Mouse (Mus musculus) kidney, postnatal 36 days (tissue): ENCODE results near the gene Slc12a6.
A peak's percentile ranks its signal among the peaks of the same experiment; 100 is the strongest.
"Not testable (repeated sequence)": the region's sequence is repeated elsewhere in the genome, so short reads cannot be mapped to it uniquely, and the experiment has no call there.

Experiments used
- DNase-seq, 2 experiments: peaks; one replicate each; pipeline ENCODE4 v3.0.0; 2021 to 2022; ENCODE audit warnings: mixed read lengths in 2 of 2

Gene Slc12a6

GRCm38 (mm10) chr2:112264364-112264763 lies 1.3 kb upstream of the Slc12a6 start:
- no peak for DNase-seq

GRCm38 (mm10) chr2:112266242-112266592 lies 592 bp downstream of the Slc12a6 start, which contains the start of gene Gm21985:
Gene Gm21985, plus strand, starts transcription at chr2:112266314.
- peak; percentile 56 to 73 for DNase-seq

- DNase-seq = peak in 1 of 2 experiments; percentile 24
These were observed 1.2 kb downstream of the Slc12a6 start for GRCm38 (mm10) chr2:112266780-112267179.

- peak in 1 of 2 experiments; percentile 14 for DNase-seq
These were observed 2.1 kb downstream of the Slc12a6 start for GRCm38 (mm10) chr2:112267547-112268269.

- DNase-seq = no peak
These were observed 4.4 kb downstream of the Slc12a6 start for GRCm38 (mm10) chr2:112270011-112270410.

- no peak for DNase-seq
These were observed 7.3 kb downstream of the Slc12a6 start for GRCm38 (mm10) chr2:112272909-112273308.

GRCm38 (mm10) chr2:112273474-112273873 lies 7.8 kb downstream of the Slc12a6 start:
- no peak for DNase-seq

- no peak for DNase-seq
These were observed 11.2 kb downstream of the Slc12a6 start for GRCm38 (mm10) chr2:112276870-112277269.

- DNase-seq = no peak
These were observed 17.2 kb downstream of the Slc12a6 start for GRCm38 (mm10) chr2:112282846-112283245.

GRCm38 (mm10) chr2:112284363-112285030 lies 18.9 kb downstream of the Slc12a6 start:
- peak; percentile 86 to 89 for DNase-seq

- peak in 1 of 2 experiments; percentile 46 for DNase-seq
These were observed 19.4 kb downstream of the Slc12a6 start for GRCm38 (mm10) chr2:112285031-112285390.

GRCm38 (mm10) chr2:112286062-112286461 lies 20.4 kb downstream of the Slc12a6 start:
- DNase-seq = not testable (repeated sequence)

- peak; percentile 28 to 29 for DNase-seq
These were observed 21.4 kb downstream of the Slc12a6 start for GRCm38 (mm10) chr2:112287059-112287458.

GRCm38 (mm10) chr2:112289507-112289906 lies 23.9 kb downstream of the Slc12a6 start:
- no peak for DNase-seq

GRCm38 (mm10) chr2:112292823-112293222 lies 27.2 kb downstream of the Slc12a6 start:
- no peak for DNase-seq

- no peak for DNase-seq
These were observed 30.6 kb downstream of the Slc12a6 start for GRCm38 (mm10) chr2:112296211-112296610.

GRCm38 (mm10) chr2:112298221-112298620 lies 32.6 kb downstream of the Slc12a6 start:
- DNase-seq = no peak

- DNase-seq = no peak
These were observed 43.0 kb downstream of the Slc12a6 start for GRCm38 (mm10) chr2:112308671-112309070.

- DNase-seq = peak; percentile 21 to 42
These were observed 43.6 kb downstream of the Slc12a6 start for GRCm38 (mm10) chr2:112309161-112309600.

- no peak for DNase-seq
These were observed 50.0 kb downstream of the Slc12a6 start for GRCm38 (mm10) chr2:112315638-112316037.

GRCm38 (mm10) chr2:112318227-112318626 lies 52.6 kb downstream of the Slc12a6 start:
- no peak for DNase-seq

GRCm38 (mm10) chr2:112318905-112319304 lies 53.3 kb downstream of the Slc12a6 start:
- no peak for DNase-seq

GRCm38 (mm10) chr2:112328069-112328777 lies 62.6 kb downstream of the Slc12a6 start:
- no peak for DNase-seq
